Mouse (Mus musculus) heart, embryonic 16.5 days (tissue): ENCODE results near the gene Selenos. TPM values are rescaled to one million over a fixed set of nuclear protein-coding genes. Genes with fewer than 3 reads are reported as not detected.
"Not testable (repeated sequence)": the region's sequence is repeated elsewhere in the genome, so short reads cannot be mapped to it uniquely, and the experiment has no call there.

Source experiments
- ATAC-seq: fragments of 200-750 bp; cut with Nextera tagmentation; replicated peaks from 2 replicates; pipeline ENCODE4 v1.8.0; 2017; ENCODE audit warnings: moderate number of reproducible peaks; ENCODE audit not compliant: insufficient read depth, low FRiP score; ENCODE audit errors: extremely low read depth
- H3K27ac ChIP-seq: fragments of 300-500 bp; sonication (generic); 2 replicates; pipeline ENCODE4 v1.5.1; 2014; ENCODE audit warnings: mild to moderate bottlenecking, low read length, control low read depth, moderate library complexity
- H3K27me3 ChIP-seq: fragments of 300-500 bp; sonication (generic); 2 replicates; pipeline ENCODE4 v1.6.1; 2014; ENCODE audit warnings: low read length, mixed read lengths; ENCODE audit not compliant: control insufficient read depth, insufficient read depth
- H3K36me3 ChIP-seq: fragments of 300-500 bp; sonication (generic); 2 replicates; pipeline ENCODE4 v1.6.1; 2014; ENCODE audit not compliant: control insufficient read depth, insufficient read depth
- H3K4me1 ChIP-seq: fragments of 300-500 bp; sonication (generic); 2 replicates; pipeline ENCODE4 v1.6.1; 2014; ENCODE audit warnings: low read length, mixed read lengths; ENCODE audit not compliant: control insufficient read depth, insufficient read depth
- H3K4me2 ChIP-seq: fragments of 300-500 bp; sonication (generic); 2 replicates; pipeline ENCODE4 v1.6.1; 2014; ENCODE audit warnings: low read depth, mild to moderate bottlenecking, control low read depth, low read length
- H3K4me3 ChIP-seq: fragments of 300-500 bp; sonication (generic); 2 replicates; pipeline ENCODE4 v1.5.1; 2014; ENCODE audit warnings: mild to moderate bottlenecking, control low read depth, low read length
- H3K9ac ChIP-seq: fragments of 300-500 bp; sonication (generic); 2 replicates; pipeline ENCODE4 v1.6.1; 2014; ENCODE audit warnings: low read length, control low read depth
- H3K9me3 ChIP-seq: fragments of 300-500 bp; sonication (generic); replicated peaks from 2 replicates; pipeline ENCODE4 v1.6.1; 2016; ENCODE audit warnings: low read length; ENCODE audit not compliant: control insufficient read depth
- WGBS: fragments of 180-500 bp; shearing (Covaris S2); extraction: QIAGEN DNeasy Blood & Tissue Kit; methylation state at CpG from one replicate; pipeline ENCODE4 v1.1.7; 2014; 5-methylcytosine and 5-hydroxymethylcytosine counted together
- polyA plus RNA-seq: library from polyadenylated mRNA; unstranded; fragments of >200 nt; fragmentation: Nextera tagmentation; extraction: Ambion mirVana; gene quantifications from 2 replicates; pipeline ENCODE4 v1.2.1, GENCODE M21; 2015

The Selenos gene
- polyA plus RNA-seq, 1 experiment from 2014 or later: 75.8 TPM

DNA sequence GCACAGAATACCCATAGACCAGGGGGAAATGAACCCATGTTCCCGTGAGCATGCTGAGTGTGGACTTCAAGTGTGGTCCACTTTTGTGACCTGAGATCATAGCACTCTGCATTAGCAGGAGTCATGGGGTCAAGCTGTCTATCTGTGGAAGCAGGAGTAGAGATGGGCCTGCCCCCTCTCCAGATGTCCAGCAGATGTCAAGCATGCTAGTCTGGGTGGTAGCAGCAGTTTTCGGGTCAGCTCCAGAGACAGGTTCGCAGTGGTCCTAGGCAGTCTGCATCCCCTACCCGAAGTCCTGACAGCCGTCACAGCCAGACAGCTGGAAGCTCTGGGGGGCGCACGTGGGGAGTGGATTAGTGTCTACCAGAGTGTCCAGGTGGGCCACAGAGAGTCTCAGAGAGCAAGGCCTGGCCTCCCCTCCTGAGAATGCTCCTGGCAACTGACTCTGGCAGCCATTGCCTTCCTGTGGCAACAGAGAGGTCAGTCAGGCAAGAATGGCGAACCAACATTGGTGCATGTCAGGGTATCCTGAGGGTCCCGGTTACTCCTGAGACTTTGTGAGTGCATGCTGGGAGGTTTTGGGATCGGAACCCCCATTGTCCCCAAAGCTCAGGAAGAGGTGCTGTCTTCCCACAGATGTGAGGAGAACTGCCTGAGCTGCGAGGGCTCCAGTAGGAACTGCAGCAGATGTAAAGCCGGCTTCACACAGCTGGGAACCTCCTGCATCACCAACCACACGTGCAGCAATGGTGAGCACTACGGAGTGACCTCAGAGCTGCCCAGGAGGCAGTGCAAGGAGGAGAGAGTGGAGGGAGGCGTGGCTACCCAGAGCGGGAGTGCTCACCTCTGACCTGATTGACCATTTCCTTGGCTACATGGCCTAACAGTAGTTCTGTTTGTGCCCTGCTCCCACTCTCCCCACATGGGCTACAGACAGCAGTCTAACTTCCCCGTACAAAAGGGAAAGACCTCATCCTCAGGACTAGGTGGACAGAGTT lies 32.2 kb upstream of the Selenos start:
- Histone ChIP-seq H3K9ac (no peak overlapping the region), H3K9me3 (no peaks in the 10 kb centered on the region), H3K4me3 (no peak overlapping the region), H3K27ac (no peak overlapping the region), H3K36me3 (no peaks in the 10 kb centered on the region), H3K4me1 (no peaks in the 10 kb centered on the region), H3K4me2 (no peak overlapping the region), H3K27me3 (peaks cover 7% of the 10 kb centered on the region; the same call in 1 of the 2 replicates)
- ATAC-seq: no peak
- 57% methylated on average over 17 of the region's 17 CpGs for WGBS

GRCm38 (mm10) chr7:66047975-66048374 lies 31.5 kb upstream of the Selenos start:
- H3K9ac ChIP-seq: no peak overlapping the region
- ATAC-seq: no peak
- 0 out of 2 replicates have a peak, but pooled peaks cover 3% of the 10 kb centered on the region for H3K9me3 ChIP-seq
- H3K4me1 ChIP-seq: no peaks in the 10 kb centered on the region
- H3K4me2 ChIP-seq: no peak overlapping the region
- WGBS: 72% methylated on average over 4 of the region's 4 CpGs
- no peak overlapping the region for H3K27ac ChIP-seq
- H3K36me3 ChIP-seq: no peaks in the 10 kb centered on the region
- H3K4me3 ChIP-seq: no peak overlapping the region
- peaks cover 7% of the 10 kb centered on the region; the same call in 1 of the 2 replicates for H3K27me3 ChIP-seq

- H3K4me3 ChIP-seq: no peak overlapping the region
- no peak overlapping the region for H3K27ac ChIP-seq
- H3K4me1 ChIP-seq: no peaks in the 10 kb centered on the region
- peaks cover 7% of the 10 kb centered on the region; the same call in 1 of the 2 replicates for H3K27me3 ChIP-seq
- 84% methylated on average over 12 of the region's 12 CpGs for WGBS
- no peak for ATAC-seq
- no peaks in the 10 kb centered on the region for H3K36me3 ChIP-seq
- H3K9ac ChIP-seq: no peak overlapping the region
- H3K9me3 ChIP-seq: 0 out of 2 replicates have a peak, but pooled peaks cover 3% of the 10 kb centered on the region
- no peak overlapping the region for H3K4me2 ChIP-seq
Measured at GRCm38 (mm10) chr7:66048446-66049230, 30.8 kb upstream of the Selenos start.

- Histone ChIP-seq H3K27ac (no peak overlapping the region), H3K4me2 (no peak overlapping the region), H3K27me3 (no peaks in the 10 kb centered on the region; the same call in 1 of the 2 replicates), H3K4me1 (no peaks in the 10 kb centered on the region), H3K9me3 (0 out of 2 replicates have a peak, but pooled peaks cover 3% of the 10 kb centered on the region), H3K36me3 (no peaks in the 10 kb centered on the region), H3K4me3 (no peak overlapping the region), H3K9ac (no peak overlapping the region)
- ATAC-seq: no peak
- WGBS: 81% methylated on average over 4 of the region's 4 CpGs
Measured at GRCm38 (mm10) chr7:66053946-66054483, 25.4 kb upstream of the Selenos start.

- not testable (repeated sequence) for H3K27me3 ChIP-seq, H3K4me3 ChIP-seq, ATAC-seq, H3K9me3 ChIP-seq, H3K27ac ChIP-seq, H3K36me3 ChIP-seq, H3K9ac ChIP-seq, H3K4me2 ChIP-seq, H3K4me1 ChIP-seq
- WGBS: 10% methylated on average over 2 of the region's 2 CpGs
Measured at GRCm38 (mm10) chr7:66055356-66055755, 24.1 kb upstream of the Selenos start.

- no peak for ATAC-seq
- Histone ChIP-seq H3K36me3 (peaks cover 8% of the 10 kb centered on the region), H3K4me2 (peak within 1 kb of the TSS; percentile 83), H3K27me3 (no peaks in the 10 kb centered on the region; the same call in 1 of the 2 replicates), H3K4me1 (peaks cover 15% of the 10 kb centered on the region), H3K4me3 (peak within 1 kb of the TSS; percentile 100), H3K9ac (peak within 1 kb of the TSS; percentile 99), H3K9me3 (no peaks in the 10 kb centered on the region), H3K27ac (peak within 1 kb of the TSS; percentile 56; the same call in 1 of the 2 replicates)
- 66% methylated on average over 1 of the region's 1 CpGs for WGBS
Measured at GRCm38 (mm10) chr7:66058703-66059102, 20.7 kb upstream of the Selenos start, which contains the start of gene Snrpa1. Gene Snrpa1, plus strand, starts transcription at chr7:66059003.

DNA sequence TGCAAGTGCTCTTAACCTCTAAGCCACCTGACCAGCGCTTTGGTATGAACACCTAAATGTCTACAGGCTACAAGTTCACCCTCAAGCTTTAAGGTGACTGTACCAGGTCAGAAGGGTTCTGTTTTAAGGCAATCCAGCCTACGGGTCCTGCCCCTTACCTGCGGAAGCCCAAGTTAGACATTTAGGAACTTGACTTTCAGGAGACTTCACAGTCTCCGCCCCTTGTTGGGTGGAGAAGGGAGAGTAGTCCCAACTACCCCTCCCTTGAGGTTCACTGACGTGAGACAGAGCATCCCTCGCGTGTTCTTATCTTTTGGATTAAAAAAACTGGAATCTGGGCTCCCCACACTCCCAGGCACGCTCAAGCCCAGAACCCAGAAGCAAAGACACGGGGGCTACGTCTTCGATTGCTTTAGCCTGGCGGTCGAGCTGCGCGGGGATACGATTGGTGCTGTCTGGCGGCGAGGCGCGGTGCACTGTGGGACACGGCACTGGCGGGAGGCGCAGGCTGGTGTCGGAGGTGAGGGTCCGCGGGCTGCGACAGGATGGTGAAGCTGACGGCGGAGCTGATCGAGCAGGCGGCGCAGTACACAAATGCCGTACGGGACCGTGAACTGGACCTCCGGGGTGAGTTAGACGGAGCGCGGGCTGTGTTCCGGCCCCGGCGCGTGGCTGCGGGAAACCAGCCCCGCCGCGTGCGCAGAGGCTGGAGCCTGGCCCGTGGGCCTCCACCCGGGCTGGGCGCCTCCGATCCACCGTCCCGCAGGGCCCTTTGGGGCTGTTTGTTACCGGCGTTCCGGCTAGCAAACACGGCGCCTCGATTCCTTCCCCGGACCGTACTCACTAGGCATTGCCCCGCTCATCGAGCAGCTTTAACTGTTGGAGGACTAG lies 19.1 kb upstream of the Selenos start:
- H3K27ac ChIP-seq: peak overlapping the region; percentile 77
- H3K9me3 ChIP-seq: no peaks in the 10 kb centered on the region
- peaks cover 8% of the 10 kb centered on the region for H3K36me3 ChIP-seq
- peaks cover 15% of the 10 kb centered on the region for H3K4me1 ChIP-seq
- H3K4me2 ChIP-seq: peak overlapping the region; percentile 83
- under 1% methylated on average over 64 of the region's 64 CpGs for WGBS
- ATAC-seq: peak; percentile 90
- H3K9ac ChIP-seq: peak overlapping the region; percentile 99
- H3K4me3 ChIP-seq: peak overlapping the region; percentile 100
- H3K27me3 ChIP-seq: no peaks in the 10 kb centered on the region; the same call in 1 of the 2 replicates

DNA sequence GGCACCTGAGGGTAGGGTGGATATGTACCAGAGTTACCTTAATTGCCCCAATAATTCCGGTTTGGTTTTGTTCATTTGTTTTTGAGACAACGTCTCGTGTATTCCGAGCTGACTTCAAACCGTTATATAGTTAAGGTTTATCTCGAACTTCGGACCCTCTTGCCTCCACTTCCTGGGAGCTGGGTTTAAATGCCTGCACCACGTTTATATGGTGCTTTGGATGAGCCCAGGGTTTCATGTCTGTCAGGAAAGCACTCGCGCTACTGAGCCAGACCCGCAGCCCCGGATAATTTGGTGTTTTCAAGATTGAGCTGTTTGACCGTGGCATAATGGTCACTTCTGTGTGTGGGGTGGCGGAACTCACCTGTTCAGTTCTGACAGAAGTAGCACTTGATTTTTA lies 18.4 kb upstream of the Selenos start:
- WGBS: under 1% methylated on average over 14 of the region's 14 CpGs
- Histone ChIP-seq H3K27me3 (no peaks in the 10 kb centered on the region; the same call in 1 of the 2 replicates), H3K9me3 (no peaks in the 10 kb centered on the region), H3K4me1 (peaks cover 15% of the 10 kb centered on the region), H3K4me3 (peak overlapping the region; percentile 100), H3K9ac (peak overlapping the region; percentile 99), H3K4me2 (peak overlapping the region; percentile 83), H3K36me3 (peaks cover 12% of the 10 kb centered on the region), H3K27ac (no peak overlapping the region)
- no peak for ATAC-seq
